Mouse (Mus musculus): Measurements from ENCODE around the gene Fhit.

DNA sequence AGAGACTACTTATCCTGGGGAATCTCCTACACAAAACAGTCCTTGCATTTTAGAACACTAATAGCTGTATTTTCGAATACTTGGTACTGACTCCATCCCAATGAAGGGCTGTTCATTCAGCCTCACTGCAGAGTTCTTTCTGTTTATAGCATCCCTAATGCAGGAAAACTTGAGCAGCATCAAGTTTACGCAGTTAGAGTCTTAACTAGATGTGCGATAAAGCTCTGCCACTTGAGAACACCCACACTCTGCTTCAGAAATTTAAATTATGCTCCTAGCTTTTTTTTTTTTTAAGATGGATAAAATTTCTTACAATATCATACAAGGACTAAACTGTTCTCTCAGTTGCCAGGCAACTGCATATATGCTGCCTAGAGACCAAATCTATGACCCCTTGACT is 183.2 kb downstream of the Fhit start:
- no peak for TF ChIP-seq CTCF (IDR thresholded peaks at IDR 0.05; ENCODE audit: borderline replicate concordance, extremely low read depth, insufficient read depth, insufficient read length)
- TF ChIP-seq POLR2A (IDR thresholded peaks at IDR 0.05; ENCODE audit: borderline replicate concordance, extremely low read depth, insufficient read depth, insufficient read length, poor library complexity, severe bottlenecking), result no peak
